In the genomic region with DNA sequence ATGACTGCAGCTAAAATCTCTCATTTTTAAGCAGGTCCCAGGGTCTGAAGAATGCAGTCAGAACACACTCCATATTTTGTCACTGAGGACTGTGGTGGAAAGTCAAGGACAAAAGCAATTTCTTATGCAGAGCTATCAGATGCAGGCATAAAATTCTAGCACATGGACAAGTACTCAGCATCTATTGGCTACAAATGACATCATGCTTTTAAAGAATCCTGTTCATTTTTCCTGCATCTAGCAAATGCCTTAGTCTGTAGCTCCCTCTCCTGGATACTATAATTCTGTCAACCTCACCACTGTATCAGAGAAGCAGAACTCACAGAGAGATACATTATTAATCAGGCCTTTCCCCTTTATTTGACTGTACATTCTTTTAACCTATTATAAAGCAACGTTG, we compare ENCODE assay signal across 7 mouse cellular contexts.
DNase-seq lines count a peak whose midpoint lies in the region; ATAC-seq lines count a peak whose summit lies in the region.

No protein-coding gene starts in this region.

- peak; percentile 67; the same call in 1 of the 2 replicates for ATAC-seq in lung, embryonic 16.5 days (ENCODE audit: low read depth)
- peak; percentile 63 for ATAC-seq in inflammation-experienced regulatory T-cells, adult 6 months
- ATAC-seq in midbrain, embryonic 14.5 days (ENCODE audit: low FRiP score, low TSS enrichment) = peak; percentile 81

- no peaks in the 10 kb centered on the region for H3K9me3 ChIP-seq in lung, embryonic 16.5 days (ENCODE audit: control insufficient read depth, low read length)
- no peaks in the 10 kb centered on the region for H3K9me3 ChIP-seq in midbrain, embryonic 14.5 days (ENCODE audit: control insufficient read depth, low read length)

- no peak overlapping the region for H3K4me3 ChIP-seq in lung, embryonic 16.5 days (ENCODE audit: low read length)
- H3K4me3 ChIP-seq in midbrain, embryonic 14.5 days (replicated peaks; ENCODE audit: low read depth, low read length) = no peak overlapping the region

- no peak overlapping the region for H3K27ac ChIP-seq in lung, embryonic 16.5 days (ENCODE audit: low read length)
- H3K27ac ChIP-seq in midbrain, embryonic 14.5 days (replicated peaks; ENCODE audit: low read depth, low read length) = peak overlapping the region; percentile 34

- H3K4me2 ChIP-seq in lung, embryonic 16.5 days (ENCODE audit: low read depth, low read length) = no peak overlapping the region
- no peak overlapping the region for H3K4me2 ChIP-seq in midbrain, embryonic 14.5 days (ENCODE audit: low read length)

- DNase-seq in lung, postnatal 14 days = no peak
- peak; percentile 5 for DNase-seq in T-cell, adult 2 months (ENCODE audit: low spot score)
- DNase-seq in embryo, embryonic 11 days = peak; percentile 73
- DNase-seq in midbrain, embryonic 14.5 days = peak; percentile 93
- no peak for DNase-seq in kidney, postnatal 10 days

- H3K27me3 ChIP-seq in lung, embryonic 16.5 days (ENCODE audit: control insufficient read depth, insufficient read depth, low read depth, low read length) = no peaks in the 10 kb centered on the region
- no peaks in the 10 kb centered on the region for H3K27me3 ChIP-seq in midbrain, embryonic 14.5 days (ENCODE audit: control insufficient read depth, insufficient read depth, low read length)

- WGBS in lung, embryonic 16.5 days = 23% methylated on average over 1 of the region's 1 CpGs
- 38% methylated on average over 1 of the region's 1 CpGs for WGBS in midbrain, embryonic 14.5 days

- H3K4me1 ChIP-seq in lung, embryonic 16.5 days (replicated peaks; ENCODE audit: control insufficient read depth, insufficient read depth, low read length) = no peaks in the 10 kb centered on the region
- 0 out of 2 replicates have a peak, but pooled peaks cover 4% of the 10 kb centered on the region for H3K4me1 ChIP-seq in midbrain, embryonic 14.5 days (ENCODE audit: control insufficient read depth, insufficient read depth, low read length)

- no peak overlapping the region for H3K9ac ChIP-seq in lung, embryonic 16.5 days (ENCODE audit: low read length)
- no peak overlapping the region for H3K9ac ChIP-seq in midbrain, embryonic 14.5 days (replicated peaks; ENCODE audit: low read length)

- H3K36me3 ChIP-seq in lung, embryonic 16.5 days (ENCODE audit: control insufficient read depth, insufficient read depth, low read length) = no peaks in the 10 kb centered on the region
- no peaks in the 10 kb centered on the region for H3K36me3 ChIP-seq in midbrain, embryonic 14.5 days (ENCODE audit: control insufficient read depth, insufficient read depth, low read length)

Comparison
In these comparisons a context has a peak if more than half of its experiments do, and no peak if none do; other contexts are left out.
1. DNase-seq: peak in T-cell, adult 2 months (single experiment), embryo, embryonic 11 days (single experiment) and midbrain, embryonic 14.5 days (single experiment); none in lung, postnatal 14 days (single experiment) and kidney, postnatal 10 days (single experiment).
2. Peak in every context shown above with its lines, with median percentiles within 50 percentile points of each other: ATAC-seq.